8 mouse cellular contexts compared by ENCODE assay signal in genomic region chr9:7897502-7897901, GRCm38 (mm10). TPM values are rescaled to one million over a fixed set of nuclear protein-coding genes. Genes with fewer than 3 reads are reported as not detected.
DNase-seq lines count a peak whose midpoint lies in the region; ATAC-seq and TF ChIP-seq lines count a peak whose summit lies in the region.

No protein-coding gene starts in this region.

- no peak overlapping the region for H3K27ac ChIP-seq in forebrain, postnatal 0 days (ENCODE audit: low read depth, low read length)
- no peak overlapping the region for H3K27ac ChIP-seq in hindbrain, embryonic 14.5 days
- H3K27ac ChIP-seq in lung, postnatal 0 days (ENCODE audit: low read length) = no peak overlapping the region

- WGBS in forebrain, postnatal 0 days = 1% methylated on average over 3 of the region's 3 CpGs
- WGBS in hindbrain, embryonic 14.5 days = 3% methylated on average over 3 of the region's 3 CpGs
- WGBS in lung, postnatal 0 days = 2% methylated on average over 3 of the region's 3 CpGs

- H3K4me3 ChIP-seq in forebrain, postnatal 0 days (ENCODE audit: low read depth, low read length) = no peak overlapping the region
- H3K4me3 ChIP-seq in hindbrain, embryonic 14.5 days (replicated peaks; ENCODE audit: low read length) = no peak overlapping the region
- H3K4me3 ChIP-seq in lung, postnatal 0 days (ENCODE audit: low read depth, low read length) = no peak overlapping the region

- peak; percentile 83 for TF ChIP-seq CTCF in forebrain, postnatal 0 days (IDR thresholded peaks at IDR 0.05; ENCODE audit: low read depth)
- TF ChIP-seq CTCF in lung, postnatal 0 days (IDR thresholded peaks at IDR 0.05) = peak; percentile 94

- H3K36me3 ChIP-seq in forebrain, postnatal 0 days (ENCODE audit: insufficient read depth) = no peaks in the 10 kb centered on the region
- H3K36me3 ChIP-seq in hindbrain, embryonic 14.5 days (replicated peaks; ENCODE audit: control insufficient read depth, insufficient read depth) = no peaks in the 10 kb centered on the region
- no peaks in the 10 kb centered on the region for H3K36me3 ChIP-seq in lung, postnatal 0 days (ENCODE audit: insufficient read depth, low read length)

- no peaks in the 10 kb centered on the region for H3K4me1 ChIP-seq in forebrain, postnatal 0 days (ENCODE audit: insufficient read depth)
- no peaks in the 10 kb centered on the region for H3K4me1 ChIP-seq in hindbrain, embryonic 14.5 days (replicated peaks; ENCODE audit: control insufficient read depth, insufficient read depth, low read length)
- H3K4me1 ChIP-seq in lung, postnatal 0 days (ENCODE audit: insufficient read depth, low read depth, low read length) = no peaks in the 10 kb centered on the region

- peak; percentile 78 for ATAC-seq in forebrain, postnatal 0 days
- peak; percentile 80; the same call in 1 of the 2 replicates for ATAC-seq in hindbrain, embryonic 14.5 days (ENCODE audit: low FRiP score)
- ATAC-seq in lung, postnatal 0 days = peak; percentile 76

- H3K4me2 ChIP-seq in forebrain, postnatal 0 days (ENCODE audit: low read depth) = no peak overlapping the region
- no peak overlapping the region for H3K4me2 ChIP-seq in hindbrain, embryonic 14.5 days (replicated peaks)
- no peak overlapping the region for H3K4me2 ChIP-seq in lung, postnatal 0 days (replicated peaks; ENCODE audit: low read depth, low read length)

- DNase-seq in MEL-GATA-1-ER (ENCODE audit: extremely low read depth, low read depth) = peak; percentile 49
- peak; percentile 49 for DNase-seq in cerebellum, adult 11 months
- peak; percentile 64 for DNase-seq in forebrain, postnatal 0 days
- peak; percentile 78 for DNase-seq in hindbrain, embryonic 14.5 days (ENCODE audit: low spot score)
- peak; percentile 57 to 79 for DNase-seq in layer of hippocampus, postnatal 10 days (ENCODE audit: low spot score in 2 of 2)
- DNase-seq in lung, postnatal 0 days (ENCODE audit: low spot score) = peak; percentile 81
- peak; percentile 42 for DNase-seq in ovary, postnatal 36 days (ENCODE audit: low spot score)
- DNase-seq in thymus, postnatal 10 days (ENCODE audit: low spot score in 2 of 2) = peak; percentile 45 to 76

- no peak overlapping the region for H3K9ac ChIP-seq in forebrain, postnatal 0 days
- H3K9ac ChIP-seq in hindbrain, embryonic 14.5 days = no peak overlapping the region
- H3K9ac ChIP-seq in lung, postnatal 0 days (replicated peaks; ENCODE audit: low read depth) = no peak overlapping the region

- no peaks in the 10 kb centered on the region for H3K9me3 ChIP-seq in forebrain, postnatal 0 days (ENCODE audit: low read length)
- no peaks in the 10 kb centered on the region for H3K9me3 ChIP-seq in hindbrain, embryonic 14.5 days (ENCODE audit: control insufficient read depth, low read length)
- no peaks in the 10 kb centered on the region for H3K9me3 ChIP-seq in lung, postnatal 0 days (ENCODE audit: low read length)

- TF ChIP-seq EP300 in lung, postnatal 0 days (IDR thresholded peaks at IDR 0.05) = no peak

- H3K27me3 ChIP-seq in forebrain, postnatal 0 days (ENCODE audit: insufficient read depth, low read length) = no peaks in the 10 kb centered on the region
- H3K27me3 ChIP-seq in hindbrain, embryonic 14.5 days (ENCODE audit: control insufficient read depth, insufficient read depth, low read length) = no peaks in the 10 kb centered on the region
- H3K27me3 ChIP-seq in lung, postnatal 0 days (replicated peaks; ENCODE audit: insufficient read depth, low read length) = no peaks in the 10 kb centered on the region

RNA-seq across cellular contexts. Expression of gene Birc3, which starts 24.5 kb away (rescaled TPM):
- 2.5 and 3.6 TPM in 2 replicates for total RNA-seq in forebrain, postnatal 0 days (2014; rRNA removed)
- 0.62 and 0.90 TPM in 2 replicates for polyA plus RNA-seq in forebrain, postnatal 0 days (2015; fragmentation: Nextera tagmentation; extraction: Ambion mirVana)
- 1.7 and 2.7 TPM in 2 replicates for polyA plus RNA-seq in hindbrain, embryonic 14.5 days (2014; fragmentation: Nextera tagmentation; extraction: Ambion mirVana)
- 1 to 10 TPM; 1.3 to 3.0 TPM for total RNA-seq in layer of hippocampus, postnatal 10 days (2021)
- polyA plus RNA-seq in lung, postnatal 0 days (2015; fragmentation: Nextera tagmentation; extraction: Ambion mirVana) = 23.2 and 31.4 TPM in 2 replicates
